Comparison of ENCODE assay signal across 11 mouse cellular contexts in the genomic region with DNA sequence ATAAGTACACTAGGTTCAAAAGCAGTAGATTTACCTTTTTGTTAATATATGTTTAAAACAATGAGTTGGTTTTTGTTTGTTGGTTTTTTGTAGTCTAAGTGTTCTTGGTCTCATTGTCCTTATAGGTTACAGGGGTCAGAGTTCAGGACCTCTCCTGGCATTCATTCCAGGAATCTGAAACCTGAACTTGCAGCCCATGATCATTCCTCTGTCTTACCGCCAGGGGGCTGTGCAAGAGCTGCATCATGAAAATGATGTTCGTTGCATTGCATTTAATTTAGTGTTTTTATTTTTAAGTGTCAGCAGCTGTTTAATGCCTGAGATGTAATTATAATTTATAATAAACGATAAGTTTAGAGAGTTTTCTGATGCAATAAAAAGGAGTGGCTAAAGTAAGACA. TPM values are rescaled to one million over a fixed set of nuclear protein-coding genes. Genes with fewer than 3 reads are reported as not detected.
DNase-seq lines count a peak whose midpoint lies in the region; ATAC-seq and TF ChIP-seq lines count a peak whose summit lies in the region.
"Had no signal": no experiment of that assay in that cellular context is flagged by ENCODE, and none has a peak within 500 bp of the region (broad histone marks: within the 10 kb centered on the region; RNA-seq: fewer than 3 reads in every experiment).

No protein-coding gene starts in this region.

- peak; percentile 63; the same call in 1 of the 2 replicates for ATAC-seq in common myeloid progenitor, adult 5-6 weeks (replicated peaks; ENCODE audit: low read depth, poor library complexity, severe bottlenecking)
- peak; percentile 61; the same call in 1 of the 2 replicates for ATAC-seq in megakaryocyte progenitor cell, adult 5-6 weeks (replicated peaks; ENCODE audit: poor library complexity)

- no peak overlapping the region for H3K4me3 ChIP-seq in layer of hippocampus, adult 2 months
- H3K4me3 ChIP-seq: lung, embryonic 15.5 days had no signal

- peak; percentile 84 for TF ChIP-seq CTCF in layer of hippocampus, adult 2 months (conservative IDR thresholded peaks at IDR 0.05)

- no peak overlapping the region for H3K27ac ChIP-seq in layer of hippocampus, adult 2 months
- H3K27ac ChIP-seq: lung, embryonic 15.5 days had no signal

- DNase-seq in adrenal gland, postnatal 10 days, result peak; percentile 16
- DNase-seq in adrenal gland, adult 2 months, result no peak
- no peak for DNase-seq in layer of hippocampus, adult 2 months (ENCODE audit: low spot score in 2 of 2)
- DNase-seq in layer of hippocampus, postnatal 14 days (ENCODE audit: low spot score in 2 of 2), result no peak
- no peak for DNase-seq in layer of hippocampus, adult 9-10 months (ENCODE audit: low spot score)
- no peak for DNase-seq in spleen, postnatal 36 days (ENCODE audit: low spot score in 2 of 2)

RNA-seq across cellular contexts. Expression of a gene that starts 40.1 kb away (rescaled TPM):
- total RNA-seq in adrenal gland, postnatal 10 days (2021), result 10 to 100 TPM; 23.2 to 41.1 TPM
- 10 to 100 TPM; 14.0 to 26.4 TPM for total RNA-seq in adrenal gland, adult 2 months (2021)
- 17.9 and 38.7 TPM in 2 replicates for polyA plus RNA-seq in adrenal gland, adult 2 months (2012; rRNA removed)
- 100 to 1,000 TPM; 564 to 608 TPM for total RNA-seq in layer of hippocampus, adult 2 months (2021)
- 100 to 1,000 TPM; 650 to 669 TPM for total RNA-seq in layer of hippocampus, postnatal 14 days (2021)
- not detected in 2 replicates for total RNA-seq in common myeloid progenitor, adult 5-6 weeks (2017)
- not detected in 2 replicates for total RNA-seq in megakaryocyte progenitor cell, adult 5-6 weeks (2015)
- not detected in 2 replicates for total RNA-seq in megakaryocyte progenitor cell, adult 5-6 weeks (2017)

RNA-seq across cellular contexts. Expression of a gene that starts 52.3 kb away (rescaled TPM):
- not detected for total RNA-seq in adrenal gland, postnatal 10 days (2021)
- not detected for total RNA-seq in adrenal gland, adult 2 months (2021)
- not detected in 2 replicates for polyA plus RNA-seq in adrenal gland, adult 2 months (2012; rRNA removed)
- not detected for total RNA-seq in layer of hippocampus, adult 2 months (2021)
- not detected for total RNA-seq in layer of hippocampus, postnatal 14 days (2021)
- not detected in 2 replicates for total RNA-seq in common myeloid progenitor, adult 5-6 weeks (2017)
- total RNA-seq in megakaryocyte progenitor cell, adult 5-6 weeks (2015), result not detected in 2 replicates
- total RNA-seq in megakaryocyte progenitor cell, adult 5-6 weeks (2017), result not detected in 2 replicates
- polyA plus RNA-seq: gonadal fat pad, adult 2 months; lung, embryonic 15.5 days; stomach, embryonic 16.5 days had no signal

Comparison
In these comparisons a context has a peak if more than half of its experiments do, and no peak if none do; other contexts are left out.
1. RNA of a gene that starts 40.1 kb away (total RNA-seq): 650 to 669 TPM in layer of hippocampus, postnatal 14 days, 564 to 608 TPM in layer of hippocampus, adult 2 months, 23.2 to 41.1 TPM in adrenal gland, postnatal 10 days and 14.0 to 26.4 TPM in adrenal gland, adult 2 months; not detected in common myeloid progenitor, adult 5-6 weeks and not detected in megakaryocyte progenitor cell, adult 5-6 weeks; every median in the first group is over 10 times any median in the second.